Mouse (Mus musculus) testis, adult 2 months (tissue): ENCODE results near the gene Cdk1.

Source experiments
- CTCF ChIP-seq: fragments of 200-500 bp; IDR thresholded peaks from 2 replicates; pipeline ENCODE4 v1.5.1; 2012; ENCODE audit warnings: low read depth, mild to moderate bottlenecking, inconsistent platforms, low read length, moderate library complexity; ENCODE audit not compliant: control insufficient read depth, insufficient read depth, insufficient replicate concordance
- POLR2A ChIP-seq: fragments of 200-500 bp; IDR thresholded peaks from 2 replicates; pipeline ENCODE4 v1.6.1; 2012; ENCODE audit warnings: low read depth, mild to moderate bottlenecking, inconsistent platforms, low read length, moderate library complexity; ENCODE audit not compliant: control insufficient read depth

GRCm38 (mm10) chr10:69385136-69385535, 32.4 kb upstream of the Cdk1 start:
- TF ChIP-seq POLR2A (no peak), CTCF (no peak)
